Mouse (Mus musculus): ENCODE data around the gene Nup93.

- no peak for TF ChIP-seq CTCF (IDR thresholded peaks at IDR 0.05; ENCODE audit: low read depth)
- TF ChIP-seq EP300 (IDR thresholded peaks at IDR 0.05; ENCODE audit: low read depth) = no peak
Observed at GRCm38 (mm10) chr8:94317691-94318090, 103.3 kb downstream of the Nup93 start.
